Mouse (Mus musculus) heart, postnatal 36 days (tissue): ENCODE results near the gene Rnf217. TPM values are rescaled to one million over a fixed set of nuclear protein-coding genes. Genes with fewer than 3 reads are reported as not detected.

Source experiments
- DNase-seq, 2 experiments: peaks; one replicate each; pipeline ENCODE4 v3.0.0; 2021 to 2022
- intact Hi-C: fragments of 180-260 bp; cut with DNase I; formaldehyde crosslinking; loops from one replicate; pipeline ENCODE4 v1.15.1; 2025
- total RNA-seq, 2 experiments: library from RNA; stranded (reverse); gene quantifications; 2 replicates each; pipeline ENCODE4 v1.2.3; 2021

The Rnf217 gene
- total RNA-seq = 1 to 10 TPM; 4.0 to 5.0 TPM

DNA sequence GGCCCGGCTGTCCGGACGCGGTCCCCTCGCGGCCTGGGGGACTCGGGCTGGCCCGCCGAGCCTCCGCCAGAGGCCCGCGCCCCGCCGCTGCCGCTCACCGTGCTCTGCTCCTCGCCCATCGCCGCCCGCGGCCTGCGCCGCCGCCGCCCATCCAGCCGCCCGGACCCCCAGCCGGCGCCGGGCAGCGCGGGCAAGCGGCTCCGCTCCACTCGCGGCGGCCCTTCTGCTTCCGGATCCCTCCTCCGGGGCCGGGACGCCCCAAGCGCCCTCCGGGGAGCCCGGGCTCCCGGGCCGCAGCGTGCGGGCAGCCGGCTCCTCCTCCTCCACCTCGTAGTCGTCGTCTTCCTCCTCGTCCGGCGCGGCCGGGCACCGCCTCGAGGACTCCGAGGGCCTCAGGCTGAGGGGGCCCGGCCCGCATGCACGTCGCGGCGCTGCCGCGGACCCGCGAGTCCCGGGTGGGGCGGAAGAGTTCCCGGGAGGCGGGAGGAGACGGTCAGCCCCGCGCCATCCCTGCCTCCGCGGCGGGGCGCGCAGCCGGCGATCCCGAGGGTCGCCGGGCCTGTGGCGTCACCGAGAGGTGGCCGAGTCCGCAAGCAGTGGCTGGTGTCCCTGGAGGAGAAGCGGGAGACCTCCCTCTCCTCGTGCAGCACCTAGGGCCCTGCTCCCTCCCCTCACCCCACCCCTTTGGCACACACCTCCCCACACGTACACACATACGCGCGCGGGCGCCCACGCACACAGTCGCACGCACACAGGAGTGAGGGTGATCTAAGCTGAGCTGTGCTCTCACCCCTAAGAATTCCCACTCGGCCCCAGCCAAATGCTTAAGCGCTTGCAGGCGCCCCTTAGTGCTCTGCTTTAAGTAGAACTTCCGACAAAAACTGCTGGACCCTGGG, at the start of gene Rnf217:
Gene Rnf217, minus strand, starts transcription at position 119 of the 896 bp plus-strand sequence.
- DNase-seq = peak; percentile 56 to 79
- intact Hi-C loops = no loop called here

DNA sequence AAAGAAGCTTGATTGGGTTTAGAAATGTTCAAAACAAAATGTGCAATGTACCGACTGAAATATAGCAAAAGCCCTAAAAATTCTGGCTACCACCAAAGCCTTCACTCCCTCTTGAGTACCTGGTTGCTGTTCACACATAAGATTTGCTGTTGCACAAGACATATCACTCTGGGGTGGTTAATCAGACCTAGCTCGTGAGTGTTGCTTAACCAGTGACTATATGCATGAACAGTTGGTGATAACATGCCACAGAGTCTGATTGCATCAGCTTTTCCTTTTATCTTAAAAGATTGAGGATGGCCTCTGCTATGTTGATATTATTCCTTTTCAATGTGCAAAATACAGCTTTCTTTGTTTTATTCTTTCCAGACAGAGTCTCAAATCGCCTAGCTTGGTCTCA, 38.3 kb upstream of the Rnf217 start:
- DNase-seq = no peak
- intact Hi-C loops = no loop called here

DNA sequence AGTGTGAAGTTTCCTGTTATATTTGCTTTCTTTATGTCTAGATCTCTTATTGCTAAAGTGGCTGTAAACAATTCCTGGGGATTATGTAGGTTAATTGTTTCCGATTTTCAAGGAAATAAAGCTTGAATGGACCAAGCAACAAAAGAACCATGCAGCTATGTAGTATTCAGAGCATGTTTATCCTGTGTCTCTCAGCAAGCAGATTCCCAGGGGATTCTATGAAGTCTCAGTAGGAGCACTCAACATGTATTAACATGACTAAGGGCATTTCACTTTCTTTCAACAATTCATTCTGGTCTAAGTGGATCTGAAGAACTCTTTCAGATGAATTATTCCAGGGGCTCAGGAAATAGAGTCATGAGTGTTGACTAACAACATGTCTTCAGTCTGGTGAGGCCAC, 37.1 kb upstream of the Rnf217 start:
- intact Hi-C loops = no loop called here
- DNase-seq = no peak

DNA sequence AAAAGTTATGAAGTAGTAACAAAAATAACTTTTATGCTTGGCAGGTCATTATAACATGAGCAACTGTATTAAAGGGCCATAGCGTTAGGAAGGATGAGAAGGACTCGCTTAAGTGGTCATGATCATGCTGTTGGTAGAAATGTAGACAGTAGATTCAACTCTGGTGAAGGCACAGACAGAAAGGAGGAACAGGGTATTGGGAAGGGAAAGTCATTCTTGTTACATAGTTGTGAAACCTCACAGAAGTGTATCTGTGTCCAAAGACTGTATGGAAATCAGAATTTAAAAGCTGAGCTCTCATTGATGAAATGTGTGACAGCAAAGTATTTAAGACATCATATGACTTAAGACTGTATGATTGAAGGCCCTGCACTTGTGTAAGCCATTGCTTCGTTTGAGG, 26.1 kb upstream of the Rnf217 start:
- no peak for DNase-seq
- intact Hi-C loops = no loop called here

DNA sequence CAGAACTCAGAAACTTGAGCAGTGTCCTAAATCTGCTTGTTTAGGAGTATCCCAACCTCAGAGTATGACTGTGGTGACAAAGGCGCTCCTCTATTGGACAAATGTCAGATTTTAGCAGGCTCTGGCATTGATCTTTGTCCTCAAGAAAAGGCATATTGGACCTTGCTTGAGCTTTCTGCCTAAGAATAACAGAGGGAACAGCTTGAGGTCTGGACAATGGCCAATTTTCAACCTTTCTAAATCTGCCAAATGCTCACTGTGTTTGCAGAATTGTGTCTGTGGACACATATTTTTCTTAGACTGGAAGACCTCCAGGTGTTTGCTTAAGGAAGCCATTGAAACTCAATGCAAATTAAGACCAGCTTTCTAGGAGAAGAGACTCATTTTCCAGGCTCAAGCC, 23.0 kb upstream of the Rnf217 start:
- peak in 1 of 2 experiments; percentile 1 for DNase-seq

DNA sequence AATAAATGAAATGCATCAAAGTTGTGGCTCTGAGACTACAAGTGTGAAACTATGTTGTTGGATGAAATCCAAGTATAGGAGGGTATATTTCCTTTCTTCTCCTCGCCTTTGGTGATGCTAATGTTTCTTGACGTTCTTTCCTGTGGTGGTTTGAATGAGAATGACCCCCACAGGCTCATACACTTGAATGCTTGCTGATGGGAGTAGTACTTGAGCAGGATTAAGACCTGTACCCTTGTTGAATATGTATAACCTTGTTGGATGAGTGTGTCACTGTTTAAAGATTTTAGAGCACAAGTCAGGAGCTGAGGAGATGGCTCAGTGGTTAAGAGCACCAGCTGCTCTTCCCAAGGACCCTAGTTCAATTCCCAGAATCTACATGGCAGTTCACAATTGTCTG, 6.4 kb upstream of the Rnf217 start:
- intact Hi-C loops = no loop called here

More for the DNA sequence above, 23.0 kb upstream of the Rnf217 start:
- intact Hi-C loops = loop anchor here (2.0 to 5.0 kb wide), 2 partner anchors 130 to 165 kb away; no protein-coding TSS in a partner anchor

DNA sequence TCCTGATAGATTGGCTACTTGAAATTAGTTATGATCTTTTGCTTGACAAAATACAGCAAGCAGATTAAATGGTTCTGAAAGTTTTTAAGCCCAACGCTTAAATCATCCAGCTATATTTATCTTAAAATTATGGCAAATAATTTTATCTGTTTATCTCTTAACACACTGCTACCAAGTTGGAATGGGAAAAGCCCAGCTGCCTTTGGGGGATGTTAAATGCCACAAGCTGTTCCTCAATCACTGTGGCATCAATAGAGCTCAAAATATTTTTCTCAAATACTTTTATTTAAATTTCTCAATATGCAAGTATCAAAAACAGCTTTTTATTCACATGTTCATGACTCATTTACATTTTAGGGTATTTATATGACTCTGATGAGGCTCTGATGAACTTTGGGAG, 5.1 kb upstream of the Rnf217 start:
- DNase-seq = no peak
- intact Hi-C loops = no loop called here

More for the DNA sequence above, 6.4 kb upstream of the Rnf217 start:
- DNase-seq = no peak

DNA sequence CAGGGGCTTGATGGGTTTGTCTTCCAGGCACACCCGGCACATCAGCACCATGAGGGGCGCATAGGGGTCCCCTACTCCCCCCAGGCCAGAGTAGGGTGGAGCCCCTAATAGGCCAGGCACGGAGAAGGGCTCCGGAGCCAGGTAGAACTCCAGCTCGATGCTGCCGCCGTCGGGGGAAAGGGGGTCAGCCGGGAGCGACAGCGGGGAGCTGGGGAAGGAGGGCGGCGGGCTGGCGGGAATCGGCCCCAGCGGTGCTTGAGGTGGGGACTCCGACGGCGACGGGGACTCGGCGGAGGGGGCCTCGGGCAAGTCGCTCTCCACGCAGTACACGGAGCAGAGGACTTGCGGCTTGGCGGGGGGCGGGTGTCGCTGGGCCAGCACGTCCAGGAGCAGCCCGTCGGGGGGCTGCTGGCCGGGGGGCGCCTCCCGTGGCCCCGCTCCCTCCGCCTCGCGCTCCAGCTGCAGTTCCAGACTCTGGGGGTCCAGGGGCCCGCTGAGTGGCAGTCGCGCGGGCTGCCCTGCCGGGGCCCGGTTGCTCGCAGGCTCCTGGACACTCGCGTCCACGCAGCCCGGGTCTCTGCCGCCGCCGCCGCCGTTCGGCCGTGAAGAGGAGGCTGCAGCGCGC, 431 bp downstream of the Rnf217 start:
- peak; percentile 27 to 37 for DNase-seq
- intact Hi-C loops = no loop called here

DNA sequence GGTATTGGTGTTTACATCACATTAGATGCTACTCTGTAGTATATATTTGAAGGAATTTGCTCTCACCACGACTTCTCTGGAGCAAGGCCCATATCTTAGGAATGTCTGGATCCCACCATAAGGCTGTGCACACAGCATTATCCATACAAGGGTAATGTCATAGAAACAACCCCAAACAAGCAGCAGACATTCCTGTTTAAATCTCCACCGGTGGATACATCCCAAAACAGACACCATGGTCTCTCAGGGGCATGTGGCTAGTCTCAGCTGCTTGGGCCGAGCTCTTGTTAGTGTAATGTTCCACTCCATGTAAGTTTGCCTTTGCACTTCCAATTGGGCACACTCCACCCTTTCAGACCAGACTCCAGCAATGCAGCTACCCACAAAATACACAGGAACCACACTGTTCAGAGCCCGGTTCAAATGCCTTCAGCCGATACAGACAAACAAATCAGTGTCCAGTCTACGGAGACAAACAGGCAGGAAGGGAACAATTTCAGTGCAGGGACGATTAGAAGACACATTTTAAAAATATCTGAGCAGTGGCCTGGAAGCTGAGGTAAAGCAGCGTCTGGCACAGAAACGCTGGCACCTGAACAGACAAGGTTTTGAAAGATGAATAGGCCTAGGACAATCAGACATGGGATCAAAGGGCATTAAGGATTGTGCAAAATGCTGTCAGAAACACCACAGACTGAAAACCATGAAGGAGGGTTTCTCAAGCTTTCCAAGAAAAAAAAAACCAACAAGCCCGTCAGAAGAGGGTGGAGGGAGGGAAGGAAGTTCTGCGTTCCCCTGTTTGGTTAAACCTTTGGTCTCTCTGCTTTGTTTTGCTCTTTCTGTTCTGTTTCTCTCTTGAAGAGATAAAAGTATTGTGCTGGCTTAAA, 1.8 kb downstream of the Rnf217 start:
- intact Hi-C loops = no loop called here
- peak in 1 of 2 experiments; percentile 7 for DNase-seq

DNA sequence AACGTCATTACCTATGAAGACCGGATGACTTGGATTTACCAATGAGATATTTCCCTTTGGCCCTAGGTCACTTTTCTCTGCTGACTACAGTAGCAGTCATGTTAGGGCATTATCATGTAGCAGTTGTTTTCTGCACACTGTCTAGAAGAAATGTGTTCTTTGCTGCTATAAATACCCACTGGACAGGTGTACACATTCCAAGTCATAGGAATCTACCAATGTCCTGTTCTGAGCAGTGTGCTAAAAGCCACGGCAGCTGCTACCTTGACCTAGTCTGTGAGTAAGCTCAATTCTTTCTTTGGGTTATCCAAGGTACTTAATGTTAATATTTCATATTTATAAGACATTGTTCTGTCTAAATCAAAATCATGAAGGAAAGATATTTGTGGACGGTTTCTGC, 5.1 kb downstream of the Rnf217 start:
- intact Hi-C loops = no loop called here
- DNase-seq = no peak

DNA sequence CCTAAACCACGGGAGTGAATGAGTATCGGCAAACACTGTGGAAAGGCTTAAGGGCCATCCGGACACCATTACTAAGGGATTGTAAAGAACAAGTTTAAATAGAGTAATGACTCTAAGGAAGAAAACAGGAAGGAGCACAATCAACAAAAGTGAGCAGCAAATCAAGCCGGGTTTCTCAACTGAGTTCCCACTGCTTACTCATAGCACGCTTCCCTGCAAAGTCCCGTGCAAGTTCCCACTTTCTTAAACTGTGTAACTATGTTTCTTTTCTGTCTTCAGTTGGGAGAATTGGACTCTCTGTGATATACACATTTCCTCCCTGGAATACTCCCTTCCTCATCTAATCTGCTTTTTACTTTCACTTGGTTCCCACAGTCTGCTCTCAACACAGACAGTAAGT, 8.9 kb downstream of the Rnf217 start:
- intact Hi-C loops = no loop called here
- no peak for DNase-seq

DNA sequence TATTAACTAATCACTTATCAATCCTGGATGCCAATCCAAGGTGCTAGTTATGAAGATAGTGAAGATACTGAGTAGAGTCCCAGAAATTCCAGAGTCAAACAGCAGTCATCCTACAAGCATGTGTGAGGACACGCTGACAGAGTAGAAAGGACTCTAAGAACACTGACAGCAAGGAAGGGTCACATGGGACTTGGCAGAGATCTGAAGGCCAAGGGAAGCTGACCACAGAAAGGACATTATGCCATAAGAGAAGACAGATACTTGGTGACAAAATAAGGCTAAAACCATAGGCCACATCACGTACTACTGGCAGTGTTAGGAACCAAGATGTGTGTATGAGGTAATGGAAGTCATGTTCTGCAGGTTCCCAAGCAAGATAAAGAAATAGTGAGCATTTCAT, 11.1 kb downstream of the Rnf217 start:
- intact Hi-C loops = no loop called here
- DNase-seq = no peak

DNA sequence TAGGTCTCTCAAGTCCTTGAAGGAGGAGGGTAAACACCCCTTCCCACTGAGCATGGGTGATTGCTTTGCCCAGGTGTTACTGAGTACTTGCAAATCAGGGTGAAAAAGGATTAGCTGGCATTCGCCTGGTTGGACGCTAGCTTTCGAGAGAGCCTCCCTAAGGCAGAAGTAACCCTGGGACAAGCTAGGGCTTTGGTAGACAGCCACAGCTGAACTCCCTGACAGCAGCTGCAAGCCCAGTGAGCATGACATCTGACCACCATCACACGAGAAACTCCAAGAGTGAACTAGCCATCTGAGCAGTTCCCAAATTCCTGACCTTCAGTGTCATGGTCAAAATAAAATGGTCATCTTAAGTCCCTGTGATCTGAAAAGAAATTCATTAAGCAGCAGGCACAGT, 12.2 kb downstream of the Rnf217 start:
- no peak for DNase-seq
- intact Hi-C loops = no loop called here

DNA sequence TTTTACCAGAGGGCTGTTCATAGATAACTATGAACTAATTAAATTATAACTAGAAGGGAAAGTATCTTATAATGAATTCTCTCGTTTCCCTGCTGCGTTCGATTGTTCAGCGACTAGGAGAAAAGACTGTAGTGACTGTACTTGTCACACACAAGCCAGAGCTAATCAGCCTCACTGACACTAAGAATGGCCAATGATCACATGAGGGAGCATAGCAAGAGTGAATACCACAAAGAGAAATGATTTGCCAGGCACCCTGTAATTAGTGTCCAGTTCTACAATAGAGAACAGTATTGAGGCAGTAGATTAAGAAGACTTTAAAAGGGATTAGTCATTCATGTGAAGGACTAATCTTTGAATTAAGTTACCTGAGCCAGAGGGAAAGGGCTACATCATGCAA, 13.7 kb downstream of the Rnf217 start:
- intact Hi-C loops = no loop called here
- DNase-seq = no peak

DNA sequence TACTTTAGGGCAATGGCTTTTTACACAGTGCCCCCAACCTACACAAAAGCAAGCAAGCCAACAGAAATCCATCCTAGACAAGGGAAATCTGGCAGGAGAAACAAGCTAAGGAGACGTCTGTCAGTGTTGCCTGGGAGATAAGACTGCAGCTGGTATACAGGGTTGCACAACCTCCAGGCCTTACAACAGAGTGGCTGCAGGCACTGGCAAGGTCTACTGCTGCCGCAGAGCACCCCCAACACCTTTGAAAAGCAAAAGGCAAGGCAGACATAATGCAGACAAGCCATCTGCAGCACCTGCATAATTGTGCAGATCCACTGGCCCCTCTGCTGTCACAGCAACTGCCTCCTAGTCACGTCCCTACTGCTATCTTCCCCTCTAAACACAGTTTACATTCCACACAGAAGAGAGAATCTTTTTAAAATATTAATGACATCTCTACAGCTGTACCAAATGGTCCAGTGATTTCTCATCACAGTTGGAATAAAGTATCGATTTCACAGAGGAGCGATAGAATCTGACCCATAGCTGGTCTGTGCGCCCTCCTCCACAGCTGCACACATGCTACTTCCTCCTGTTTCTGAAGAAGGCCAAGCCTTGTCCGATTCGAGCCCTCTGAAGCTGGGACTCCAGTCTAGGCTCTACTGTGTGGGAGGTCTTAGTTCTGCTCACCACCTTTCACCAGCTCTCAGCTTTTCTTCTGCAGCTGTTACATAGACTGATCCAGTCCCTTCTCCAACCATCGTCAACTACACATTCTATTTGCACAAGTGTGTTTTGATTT, 16.1 kb downstream of the Rnf217 start:
- peak in 1 of 2 experiments; percentile 19 for DNase-seq
- intact Hi-C loops = no loop called here

DNA sequence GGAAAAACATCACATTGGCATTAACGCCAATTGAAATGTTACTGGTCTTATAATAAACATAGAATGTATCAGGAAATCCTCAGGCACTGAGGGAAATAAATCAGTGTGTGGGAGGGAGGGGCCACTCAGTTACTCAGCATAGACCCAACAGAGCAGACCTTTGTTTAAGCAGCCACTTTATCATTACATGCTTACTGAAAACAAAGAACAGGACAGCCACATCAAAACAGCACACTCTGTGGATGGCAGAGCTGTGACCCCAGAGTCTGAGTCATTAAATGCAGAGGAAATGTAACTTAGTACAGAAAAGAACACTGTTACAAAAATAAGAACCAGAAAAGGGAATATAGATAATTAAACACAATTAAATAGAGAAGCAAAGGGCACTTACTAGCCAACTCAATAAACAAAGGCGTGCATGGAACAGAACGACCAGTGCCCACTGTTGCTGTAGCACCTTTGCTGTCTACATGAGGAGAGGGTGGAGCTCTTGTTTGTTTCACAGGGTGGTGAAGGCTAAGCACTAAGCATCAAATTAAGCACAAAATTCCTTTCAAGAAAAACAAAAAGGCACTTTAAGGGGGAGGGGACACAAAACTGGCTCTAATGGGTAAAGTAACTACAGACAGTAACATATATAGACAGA, 16.8 kb downstream of the Rnf217 start:
- no peak for DNase-seq
- intact Hi-C loops = no loop called here

DNA sequence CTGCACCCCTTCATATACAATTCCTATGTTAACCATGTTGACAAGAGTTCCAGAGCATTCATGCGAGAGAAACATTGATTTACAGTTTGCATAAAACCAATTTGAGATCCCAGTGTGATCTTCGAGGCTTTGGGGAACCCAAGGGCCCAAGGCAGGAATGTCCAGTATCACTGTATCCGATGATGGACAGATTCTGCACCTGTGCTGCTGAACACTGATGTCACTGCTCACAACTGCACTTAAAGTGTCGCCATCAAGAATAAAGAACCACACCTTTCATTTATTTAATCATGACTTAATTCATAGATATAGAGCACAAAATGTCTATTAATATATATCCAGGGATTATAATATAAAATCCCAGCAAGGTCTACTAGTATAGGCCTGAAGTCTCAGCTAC, 28.3 kb downstream of the Rnf217 start:
- intact Hi-C loops = no loop called here
- DNase-seq = no peak

DNA sequence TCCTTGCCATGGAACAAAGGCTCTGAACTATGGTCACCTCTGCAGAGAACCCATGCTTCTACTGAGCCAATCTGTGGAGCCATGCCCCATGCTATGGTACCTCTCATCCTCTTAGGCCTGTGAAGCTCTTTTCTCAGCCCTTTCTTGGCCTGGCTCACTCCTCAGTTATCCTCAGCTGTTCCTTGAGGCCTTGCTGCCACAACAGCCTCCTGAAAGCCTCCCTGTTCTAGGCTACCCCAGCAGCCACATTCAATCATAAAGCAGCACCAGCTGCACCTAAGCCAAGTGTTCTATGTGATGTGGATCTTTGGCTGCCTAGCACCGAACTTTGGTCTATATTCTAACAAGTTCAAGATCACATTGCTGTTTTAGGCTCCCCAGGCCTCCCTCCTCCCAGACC, 28.9 kb downstream of the Rnf217 start:
- intact Hi-C loops = no loop called here
- no peak for DNase-seq

DNA sequence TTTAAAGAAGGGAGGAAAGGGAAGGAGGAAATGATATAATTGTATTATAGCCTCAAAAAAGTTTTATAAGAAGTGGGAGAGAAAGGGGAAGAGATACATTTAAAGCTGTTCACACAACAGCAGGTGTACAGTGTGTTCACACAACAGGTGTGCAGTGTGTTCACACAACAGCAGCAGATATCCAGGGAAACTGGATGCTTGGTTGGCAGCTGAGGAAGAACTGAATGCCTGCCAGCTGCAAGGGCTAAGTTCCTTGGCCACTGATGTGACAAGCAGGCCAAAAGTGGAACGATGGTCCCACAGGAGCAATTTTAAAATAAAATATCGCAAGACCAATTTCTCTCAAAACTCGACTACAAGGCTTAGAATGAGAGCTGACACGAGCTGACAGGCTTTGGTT, 35.7 kb downstream of the Rnf217 start:
- DNase-seq = no peak
- intact Hi-C loops = no loop called here

DNA sequence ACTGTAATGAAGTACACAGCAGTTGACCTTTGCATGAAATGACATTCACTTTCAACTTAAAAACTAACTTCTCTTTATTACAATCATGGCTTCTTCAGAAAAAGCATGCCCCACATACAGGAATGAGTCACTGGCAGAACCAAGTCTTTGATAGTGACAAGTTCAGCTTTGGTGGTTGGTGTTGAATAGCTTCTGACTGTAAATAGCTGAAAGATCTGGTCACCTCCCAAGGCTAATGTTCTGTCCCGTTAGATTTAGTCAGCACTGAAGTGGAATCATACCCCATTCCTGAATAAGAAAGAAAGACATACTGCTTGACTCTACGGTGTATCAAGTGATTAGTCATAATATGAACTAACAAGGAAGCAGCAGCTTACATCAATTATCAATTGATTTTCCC, 51.7 kb downstream of the Rnf217 start:
- intact Hi-C loops = no loop called here
- DNase-seq = no peak
